Mouse (Mus musculus) stomach, embryonic 14.5 days (tissue): ENCODE measurements around the gene Scpep1. TPM values are rescaled to one million over a fixed set of nuclear protein-coding genes. Genes with fewer than 3 reads are reported as not detected.
"Not testable (repeated sequence)": the region's sequence is repeated elsewhere in the genome, so short reads cannot be mapped to it uniquely, and the experiment has no call there.

Experiments used
- ATAC-seq: fragments of 200-750 bp; cut with Nextera tagmentation; 2 replicates; pipeline ENCODE4 v1.8.0; 2017; ENCODE audit warnings: low read depth, moderate TSS enrichment; ENCODE audit not compliant: insufficient number of reproducible peaks, insufficient read depth, low FRiP score
- H3K27ac ChIP-seq: fragments of 300-500 bp; sonication (generic); 2 replicates; pipeline ENCODE4 v1.5.1; 2014; ENCODE audit warnings: mild to moderate bottlenecking, low read length, moderate library complexity, mixed read lengths
- H3K27me3 ChIP-seq: fragments of 300-500 bp; sonication (generic); 2 replicates; pipeline ENCODE4 v1.6.1; 2014; ENCODE audit warnings: low read length, control low read depth, mixed read lengths; ENCODE audit not compliant: control insufficient read depth, insufficient read depth
- H3K36me3 ChIP-seq: fragments of 300-500 bp; sonication (generic); 2 replicates; pipeline ENCODE4 v1.6.1; 2014; ENCODE audit warnings: mild to moderate bottlenecking, control low read depth, low read length, moderate library complexity, mixed read lengths; ENCODE audit not compliant: control insufficient read depth, insufficient read depth
- H3K4me1 ChIP-seq: fragments of 300-500 bp; sonication (generic); 2 replicates; pipeline ENCODE4 v1.6.1; 2014; ENCODE audit warnings: low read length, control low read depth, mixed read lengths; ENCODE audit not compliant: control insufficient read depth, insufficient read depth
- H3K4me2 ChIP-seq: fragments of 300-500 bp; sonication (generic); replicated peaks from 2 replicates; pipeline ENCODE4 v1.6.1; 2014; ENCODE audit warnings: low read depth, low read length, control low read depth
- H3K4me3 ChIP-seq: fragments of 300-500 bp; sonication (generic); 2 replicates; pipeline ENCODE4 v1.5.1; 2014; ENCODE audit warnings: low read depth, low read length, control low read depth
- H3K9ac ChIP-seq: fragments of 300-500 bp; sonication (generic); replicated peaks from 2 replicates; pipeline ENCODE4 v1.6.1; 2014; ENCODE audit warnings: low read depth, mild to moderate bottlenecking, control low read depth, low read length, moderate library complexity, mixed read lengths
- H3K9me3 ChIP-seq: fragments of 300-500 bp; sonication (generic); 2 replicates; pipeline ENCODE4 v1.6.1; 2016; ENCODE audit warnings: low read depth, low read length, control low read depth; ENCODE audit not compliant: control insufficient read depth
- WGBS: fragments of 180-500 bp; shearing (Covaris S2); extraction: QIAGEN DNeasy Blood & Tissue Kit; methylation state at CpG from one replicate; pipeline ENCODE4 v1.1.7; 2014; 5-methylcytosine and 5-hydroxymethylcytosine counted together
- polyA plus RNA-seq: library from polyadenylated mRNA; unstranded; fragments of >200 nt; fragmentation: Nextera tagmentation; extraction: Ambion mirVana; gene quantifications from 2 replicates; pipeline ENCODE4 v1.2.1, GENCODE M21; 2014

The Scpep1 gene
- polyA plus RNA-seq, 1 experiment from 2014 or later, result 73.5 TPM

- 92% methylated on average over 19 of the region's 24 CpGs for WGBS
- H3K4me3 ChIP-seq, ATAC-seq, H3K4me2 ChIP-seq, H3K9ac ChIP-seq, H3K9me3 ChIP-seq, H3K36me3 ChIP-seq, H3K27ac ChIP-seq, H3K4me1 ChIP-seq, H3K27me3 ChIP-seq: not testable (repeated sequence)
Observed at GRCm38 (mm10) chr11:88891921-88892561, 63.2 kb downstream of the Scpep1 start.

- H3K36me3 ChIP-seq, H3K9ac ChIP-seq, H3K4me3 ChIP-seq, H3K27ac ChIP-seq, ATAC-seq, H3K4me2 ChIP-seq, H3K9me3 ChIP-seq, H3K27me3 ChIP-seq, H3K4me1 ChIP-seq: not testable (repeated sequence)
- WGBS, result 99% methylated on average over 10 of the region's 12 CpGs
Observed at GRCm38 (mm10) chr11:88891446-88891845, 63.8 kb downstream of the Scpep1 start.

GRCm38 (mm10) chr11:88890904-88891303, 64.4 kb downstream of the Scpep1 start:
- not testable (repeated sequence) for H3K27me3 ChIP-seq, H3K4me1 ChIP-seq, H3K36me3 ChIP-seq, H3K27ac ChIP-seq, ATAC-seq, H3K9me3 ChIP-seq, H3K4me2 ChIP-seq, H3K4me3 ChIP-seq, H3K9ac ChIP-seq
- 92% methylated on average over 7 of the region's 11 CpGs for WGBS

- no peaks in the 10 kb centered on the region for H3K9me3 ChIP-seq
- H3K36me3 ChIP-seq, result no peaks in the 10 kb centered on the region
- H3K4me1 ChIP-seq, result no peaks in the 10 kb centered on the region
- H3K27me3 ChIP-seq, result no peaks in the 10 kb centered on the region
- 84% methylated on average over 2 of the region's 2 CpGs for WGBS
- no peak overlapping the region for H3K27ac ChIP-seq
- no peak for ATAC-seq
- no peak overlapping the region for H3K9ac ChIP-seq
- H3K4me2 ChIP-seq, result no peak overlapping the region
- H3K4me3 ChIP-seq, result no peak overlapping the region
Observed at GRCm38 (mm10) chr11:88888996-88889395, 66.3 kb downstream of the Scpep1 start.

- Histone ChIP-seq H3K4me2 (no peak overlapping the region), H3K4me1 (no peaks in the 10 kb centered on the region), H3K4me3 (no peak overlapping the region), H3K9ac (no peak overlapping the region), H3K27me3 (no peaks in the 10 kb centered on the region), H3K27ac (no peak overlapping the region), H3K9me3 (no peaks in the 10 kb centered on the region), H3K36me3 (no peaks in the 10 kb centered on the region)
- no peak for ATAC-seq
- 70% methylated on average over 8 of the region's 8 CpGs for WGBS
Observed at GRCm38 (mm10) chr11:88884376-88885065, 70.7 kb downstream of the Scpep1 start.

GRCm38 (mm10) chr11:88878011-88878410, 77.3 kb downstream of the Scpep1 start:
- 80% methylated on average over 12 of the region's 12 CpGs for WGBS
- no peak overlapping the region for H3K4me3 ChIP-seq
- H3K9me3 ChIP-seq, result no peaks in the 10 kb centered on the region; the same call in 1 of the 2 replicates
- no peaks in the 10 kb centered on the region for H3K27me3 ChIP-seq
- H3K4me1 ChIP-seq, result no peaks in the 10 kb centered on the region
- no peak overlapping the region for H3K9ac ChIP-seq
- H3K4me2 ChIP-seq, result no peak overlapping the region
- H3K36me3 ChIP-seq, result no peaks in the 10 kb centered on the region
- no peak for ATAC-seq
- no peak overlapping the region for H3K27ac ChIP-seq

Other genes starting within 250 kb of the Scpep1 start
- gene Msi2, start 237.0 kb downstream of the Scpep1 start, polyA plus RNA-seq, result 17.5 and 17.9 TPM in 2 replicates
- 20.6 and 23.9 TPM in 2 replicates for gene Akap1, start 90.9 kb downstream of the Scpep1 start, polyA plus RNA-seq
- gene Elobl, start 11.5 kb upstream of the Scpep1 start, polyA plus RNA-seq, result not detected in 2 replicates
- 11.2 TPM in 2 replicates for gene Coil, start 14.8 kb upstream of the Scpep1 start, polyA plus RNA-seq
- gene Trim25, start 43.9 kb upstream of the Scpep1 start, polyA plus RNA-seq, result 22.2 and 22.9 TPM in 2 replicates
- gene Dgke, start 111.4 kb upstream of the Scpep1 start, polyA plus RNA-seq, result 5.0 and 5.2 TPM in 2 replicates
- gene Gm525, start 118.4 kb upstream of the Scpep1 start, polyA plus RNA-seq, result 2.4 and 3.4 TPM in 2 replicates